Comparison of ENCODE assay signal across 7 mouse cellular contexts in the genomic region with DNA sequence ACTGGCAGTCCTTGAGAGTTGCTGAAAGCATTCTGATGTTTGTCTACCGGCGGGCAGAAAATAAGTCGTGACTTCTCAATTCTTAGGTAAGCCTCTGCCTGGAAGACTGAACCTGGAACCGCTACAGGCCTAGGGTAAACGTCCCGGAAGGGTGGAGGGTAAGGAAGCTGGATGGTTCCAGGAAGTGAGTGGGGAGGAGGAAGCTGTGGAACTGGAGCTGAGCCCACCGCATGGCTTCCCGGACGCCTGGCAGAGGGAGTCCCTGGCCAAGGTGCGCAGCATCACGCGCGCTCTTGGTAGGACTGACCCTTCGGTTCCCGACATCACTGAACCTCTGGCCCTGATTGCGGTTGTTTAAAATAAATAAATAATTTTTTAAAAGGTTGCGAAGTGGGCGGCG. TPM values are rescaled to one million over a fixed set of nuclear protein-coding genes. Genes with fewer than 3 reads are reported as not detected.
DNase-seq lines count a peak whose midpoint lies in the region; ATAC-seq and TF ChIP-seq lines count a peak whose summit lies in the region.

No protein-coding gene starts in this region.

- intact Hi-C loops in left cerebral cortex, postnatal 25 days (cut with DNase I), result loop anchor here (2.0 kb wide), 1 partner anchor 430 kb away; no protein-coding TSS in a partner anchor

- peaks cover 0 to 2% of the 10 kb centered on the region in 2 experiments; a peak in 1 of 4 replicates for H3K4me1 ChIP-seq in ES-E14 (ENCODE audit: control insufficient read depth in 2 of 2, insufficient read depth in 2 of 2, low read length in 2 of 2, poor library complexity in 1 of 2)
- H3K4me1 ChIP-seq in forebrain, embryonic 15.5 days, result peaks cover 16% of the 10 kb centered on the region
- H3K4me1 ChIP-seq in midbrain, embryonic 11.5 days (ENCODE audit: control insufficient read depth, insufficient read depth, low read length), result peaks cover 7% of the 10 kb centered on the region

- H3K27ac ChIP-seq in ES-E14 (ENCODE audit: insufficient read depth, low read depth, low read length, poor library complexity, severe bottlenecking), result no peak overlapping the region
- no peak overlapping the region for H3K27ac ChIP-seq in forebrain, embryonic 15.5 days (replicated peaks)
- no peak overlapping the region for H3K27ac ChIP-seq in midbrain, embryonic 11.5 days (ENCODE audit: low read depth, low read length)

- H3K27me3 ChIP-seq in forebrain, embryonic 15.5 days, result peaks cover 9% of the 10 kb centered on the region; the same call in 1 of the 2 replicates
- peaks cover 6% of the 10 kb centered on the region; the same call in 1 of the 2 replicates for H3K27me3 ChIP-seq in midbrain, embryonic 11.5 days (ENCODE audit: control insufficient read depth, insufficient read depth, low read length)

- no peak for DNase-seq in ES-E14 (ENCODE audit: low read depth, low spot score)
- DNase-seq in adrenal gland, adult 18-20 months (ENCODE audit: low spot score in 2 of 2), result peak; percentile 3 to 32
- DNase-seq in heart, postnatal 4 days, result peak; percentile 39
- DNase-seq in left cerebral cortex, postnatal 25 days (ENCODE audit: low spot score in 2 of 2), result peak; percentile 27 to 41
- peak; percentile 89 for DNase-seq in midbrain, embryonic 11.5 days (ENCODE audit: low spot score, missing footprints)
- DNase-seq in natural killer cell, adult 2 months (ENCODE audit: low spot score in 2 of 2), result no peak

- peak overlapping the region; percentile 3; the same call in 1 of the 2 replicates for H3K9ac ChIP-seq in ES-E14 (ENCODE audit: insufficient read depth, low read depth, low read length, poor library complexity, severe bottlenecking)
- H3K9ac ChIP-seq in forebrain, embryonic 15.5 days (replicated peaks), result no peak overlapping the region
- H3K9ac ChIP-seq in midbrain, embryonic 11.5 days (ENCODE audit: low read length), result no peak overlapping the region

- WGBS in forebrain, embryonic 15.5 days, result 8% methylated on average over 19 of the region's 19 CpGs
- WGBS in midbrain, embryonic 11.5 days, result 5% methylated on average over 19 of the region's 19 CpGs

- no peaks in the 10 kb centered on the region for H3K9me3 ChIP-seq in ES-E14 (ENCODE audit: control insufficient read depth, insufficient read depth, low read depth, low read length)
- H3K9me3 ChIP-seq in forebrain, embryonic 15.5 days, result no peaks in the 10 kb centered on the region
- H3K9me3 ChIP-seq in midbrain, embryonic 11.5 days (ENCODE audit: control insufficient read depth, low read length), result no peaks in the 10 kb centered on the region

- ATAC-seq in forebrain, embryonic 15.5 days (replicated peaks), result no peak
- no peak for ATAC-seq in midbrain, embryonic 11.5 days (ENCODE audit: low FRiP score)

- H3K4me2 ChIP-seq in forebrain, embryonic 15.5 days (replicated peaks), result peak overlapping the region; percentile 97
- H3K4me2 ChIP-seq in midbrain, embryonic 11.5 days, result peak overlapping the region; percentile 97

- no peaks in the 10 kb centered on the region for H3K36me3 ChIP-seq in ES-E14 (ENCODE audit: control insufficient read depth, insufficient read depth, low read length, poor library complexity, severe bottlenecking)
- H3K36me3 ChIP-seq in forebrain, embryonic 15.5 days, result no peaks in the 10 kb centered on the region
- H3K36me3 ChIP-seq in midbrain, embryonic 11.5 days (ENCODE audit: control insufficient read depth, insufficient read depth, low read length), result no peaks in the 10 kb centered on the region

- peak overlapping the region; percentile 62 to 84 for H3K4me3 ChIP-seq in ES-E14 (ENCODE audit: insufficient read depth in 1 of 2, low read depth in 1 of 2, low read length in 2 of 2, poor library complexity in 1 of 2, severe bottlenecking in 1 of 2)
- H3K4me3 ChIP-seq in forebrain, embryonic 15.5 days, result peak overlapping the region; percentile 65
- H3K4me3 ChIP-seq in midbrain, embryonic 11.5 days (ENCODE audit: low read depth, low read length), result peak overlapping the region; percentile 56

- in situ Hi-C loops in ES-E14 (cut with MboI; ENCODE audit: low sequenced_read_pairs in 2 of 2, unreplicated experiment in 2 of 2), result loop anchor here in 1 of 2 experiments (25.0 kb wide), 1 partner anchor 441 kb away; no protein-coding TSS in a partner anchor

TF ChIP-seq in ES-E14, 5 proteins besides CTCF, POLR2A, EP300 and RAD21:
- TF ChIP-seq MAFK (IDR thresholded peaks at IDR 0.05; ENCODE audit: insufficient read depth, low read depth, low read length), result no peak
- TF ChIP-seq ZC3H11A (IDR thresholded peaks at IDR 0.05; ENCODE audit: borderline replicate concordance, low read depth, low read length), result no peak
- TF ChIP-seq HCFC1 (IDR thresholded peaks at IDR 0.05; ENCODE audit: borderline replicate concordance, insufficient read depth, low read length), result no peak
- no peak for TF ChIP-seq ZNF384 (IDR thresholded peaks at IDR 0.05; ENCODE audit: low read depth, low read length)
- TF ChIP-seq CHD2 (IDR thresholded peaks at IDR 0.05; ENCODE audit: low read depth, low read length), result no peak
TF ChIP-seq in ES-E14: peak in this region for 0.

RNA-seq across cellular contexts. Expression of gene Cpne8, which starts 0.7 kb away (rescaled TPM):
- total RNA-seq in ES-E14 (2012; rRNA removed), result 5.8 and 6.8 TPM in 2 replicates
- total RNA-seq in adrenal gland, adult 18-20 months (2021), result 10 to 100 TPM in 1 of 2 experiments, 1 to 10 TPM in 1; 4.2 to 12.0 TPM
- 7.1 and 7.2 TPM in 2 replicates for polyA plus RNA-seq in forebrain, embryonic 15.5 days (2015; fragmentation: Nextera tagmentation; extraction: Ambion mirVana)
- total RNA-seq in heart, postnatal 4 days (2021), result 1 to 10 TPM; 8.2 to 9.0 TPM
- 10 to 100 TPM; 24.6 to 29.8 TPM for total RNA-seq in left cerebral cortex, postnatal 25 days (2021)
- 7.1 and 7.8 TPM in 2 replicates for polyA plus RNA-seq in midbrain, embryonic 11.5 days (2014; fragmentation: Nextera tagmentation; extraction: Ambion mirVana)

Comparison
In these comparisons a context has a peak if more than half of its experiments do, and no peak if none do; other contexts are left out.
1. DNase-seq: peak in adrenal gland, adult 18-20 months (2 of 2), heart, postnatal 4 days (single experiment), left cerebral cortex, postnatal 25 days (2 of 2) and midbrain, embryonic 11.5 days (single experiment); none in ES-E14 (single experiment) and natural killer cell, adult 2 months (0 of 2).
2. Peak in every context shown above with its lines, with median percentiles within 50 percentile points of each other: H3K4me3 ChIP-seq.